Mouse (Mus musculus): Measurements from ENCODE around the gene Cgn. TPM values are rescaled to one million over a fixed set of nuclear protein-coding genes. Genes with fewer than 3 reads are reported as not detected.

Gene Cgn
- not detected for polyA plus RNA-seq (2017; shearing (Covaris generic))

GRCm38 (mm10) chr3:94786367-94786835 is at the start of gene Cgn:
TSS of gene Cgn (minus strand) at chr3:94786492.

Other genes with a start within 250 kb of the Cgn start
- gene Snx27, start 203.8 kb downstream of the Cgn start, polyA plus RNA-seq (2017; shearing (Covaris generic)), result 7.9 TPM
- gene Gm10972, start 143.4 kb downstream of the Cgn start, polyA plus RNA-seq (2017; shearing (Covaris generic)), result not detected
- 3.9 TPM for gene Tuft1, start 127.6 kb downstream of the Cgn start, polyA plus RNA-seq (2017; shearing (Covaris generic))
- not detected for gene Selenbp2, start 92.9 kb downstream of the Cgn start, polyA plus RNA-seq (2017; shearing (Covaris generic))
- gene Pogz, start 51.1 kb upstream of the Cgn start, polyA plus RNA-seq (2017; shearing (Covaris generic)), result 20.0 TPM
- 386 TPM for gene Psmb4, start 100.5 kb upstream of the Cgn start, polyA plus RNA-seq (2017; shearing (Covaris generic))
- gene Selenbp1, start 146.6 kb upstream of the Cgn start, polyA plus RNA-seq (2017; shearing (Covaris generic)), result 4.8 TPM
- 13.5 TPM for gene Rfx5, start 167.6 kb upstream of the Cgn start, polyA plus RNA-seq (2017; shearing (Covaris generic))
- 10.3 TPM for gene Pi4kb, start 188.2 kb upstream of the Cgn start, polyA plus RNA-seq (2017; shearing (Covaris generic))
- gene Zfp687, start 229.0 kb upstream of the Cgn start, polyA plus RNA-seq (2017; shearing (Covaris generic)), result 82.6 TPM